Mouse (Mus musculus) midbrain, postnatal 0 days (tissue): ENCODE data around the gene Tuft1. TPM values are rescaled to one million over a fixed set of nuclear protein-coding genes. Genes with fewer than 3 reads are reported as not detected.
"Not testable (repeated sequence)": the region's sequence is repeated elsewhere in the genome, so short reads cannot be mapped to it uniquely, and the experiment has no call there.

Experiments used
- ATAC-seq: fragments of 200-750 bp; cut with Nextera tagmentation; 2 replicates; pipeline ENCODE4 v1.8.0; 2017; ENCODE audit warnings: moderate number of reproducible peaks, mild to moderate bottlenecking, moderate TSS enrichment, moderate library complexity; ENCODE audit not compliant: low FRiP score
- DNase-seq: peaks from one replicate; pipeline ENCODE4 v3.0.0-alpha.2; 2015; ENCODE audit warnings: low spot score
- H3K27ac ChIP-seq: fragments of 300-500 bp; sonication (generic); 2 replicates; pipeline ENCODE4 v1.5.1; 2014; ENCODE audit warnings: low read depth, mild to moderate bottlenecking, low read length, mixed read lengths
- H3K27me3 ChIP-seq: fragments of 300-500 bp; sonication (generic); 2 replicates; pipeline ENCODE4 v1.6.1; 2014; ENCODE audit warnings: low read length, control low read depth, mixed read lengths; ENCODE audit not compliant: insufficient read depth
- H3K36me3 ChIP-seq: fragments of 300-500 bp; sonication (generic); 2 replicates; pipeline ENCODE4 v1.6.1; 2014; ENCODE audit warnings: low read length, control low read depth, mixed read lengths; ENCODE audit not compliant: insufficient read depth
- H3K4me1 ChIP-seq: fragments of 300-500 bp; sonication (generic); 2 replicates; pipeline ENCODE4 v1.6.1; 2014; ENCODE audit warnings: mild to moderate bottlenecking, control low read depth, antibody characterized with exemption, low read length, mixed read lengths; ENCODE audit not compliant: insufficient read depth
- H3K4me2 ChIP-seq: fragments of 300-500 bp; sonication (generic); 2 replicates; pipeline ENCODE4 v1.6.1; 2014; ENCODE audit warnings: low read depth, mild to moderate bottlenecking, low read length, mixed read lengths; ENCODE audit not compliant: poor library complexity, severe bottlenecking
- H3K4me3 ChIP-seq: fragments of 300-500 bp; sonication (generic); 2 replicates; pipeline ENCODE4 v1.5.1; 2014; ENCODE audit warnings: low read depth, mild to moderate bottlenecking, low read length, moderate library complexity
- H3K9ac ChIP-seq: fragments of 300-500 bp; sonication (generic); replicated peaks from 2 replicates; pipeline ENCODE4 v1.6.1; 2014; ENCODE audit warnings: mild to moderate bottlenecking, low read length, moderate library complexity, mixed read lengths; ENCODE audit not compliant: poor library complexity, severe bottlenecking
- H3K9me3 ChIP-seq: fragments of 300-500 bp; sonication (generic); 2 replicates; pipeline ENCODE4 v1.6.1; 2016; ENCODE audit warnings: low read length, control low read depth
- CTCF ChIP-seq: IDR thresholded peaks from 2 replicates; pipeline ENCODE4 v1.5.1; 2016; ENCODE audit warnings: antibody characterized with exemption, mild to moderate bottlenecking
- WGBS: fragments of 180-500 bp; shearing (Covaris S2); extraction: QIAGEN DNeasy Blood & Tissue Kit; methylation state at CpG from one replicate; pipeline ENCODE4 v1.1.7; 2014; 5-methylcytosine and 5-hydroxymethylcytosine counted together
- polyA plus RNA-seq: library from polyadenylated mRNA; unstranded; fragments of >200 nt; fragmentation: Nextera tagmentation; extraction: Ambion mirVana; gene quantifications from 2 replicates; pipeline ENCODE4 v1.2.1, GENCODE M21; 2015
- total RNA-seq: library from RNA; depleted of rRNA; stranded (reverse); fragments of >200 nt; gene quantifications from 2 replicates; pipeline ENCODE4 v1.2.3, GENCODE M21; 2014

Tuft1 gene
- total and polyA plus RNA-seq, 2 experiments from 2014 or later: 5.9 to 11.1 TPM

DNA sequence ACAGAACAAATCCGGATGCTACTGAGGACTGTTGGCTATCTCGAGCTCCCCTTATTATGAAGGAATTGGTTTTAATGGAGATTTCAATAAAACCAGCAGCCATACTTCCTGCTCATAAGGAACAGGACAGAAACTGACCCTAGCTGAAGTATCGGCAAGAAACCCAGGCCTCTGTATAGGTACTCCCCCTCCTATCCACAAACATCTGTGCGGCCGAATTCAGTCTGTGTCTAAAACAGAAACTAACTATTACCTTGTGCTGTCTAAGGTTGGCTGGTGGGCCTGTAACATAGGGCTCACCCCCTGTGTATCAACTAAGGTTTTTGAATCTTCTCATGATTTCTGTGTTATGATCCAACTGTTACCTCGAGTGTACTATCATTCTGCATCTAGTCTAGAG lies 25.0 kb upstream of the Tuft1 start:
- Histone ChIP-seq H3K4me3 (no peak overlapping the region), H3K9ac (no peak overlapping the region), H3K27me3 (no peaks in the 10 kb centered on the region), H3K9me3 (no peaks in the 10 kb centered on the region), H3K4me2 (no peak overlapping the region), H3K4me1 (no peaks in the 10 kb centered on the region), H3K36me3 (no peaks in the 10 kb centered on the region), H3K27ac (no peak overlapping the region)
- TF ChIP-seq CTCF: no peak
- WGBS: 87% methylated on average over 6 of the region's 6 CpGs
- DNase-seq: no peak
- no peak for ATAC-seq

DNA sequence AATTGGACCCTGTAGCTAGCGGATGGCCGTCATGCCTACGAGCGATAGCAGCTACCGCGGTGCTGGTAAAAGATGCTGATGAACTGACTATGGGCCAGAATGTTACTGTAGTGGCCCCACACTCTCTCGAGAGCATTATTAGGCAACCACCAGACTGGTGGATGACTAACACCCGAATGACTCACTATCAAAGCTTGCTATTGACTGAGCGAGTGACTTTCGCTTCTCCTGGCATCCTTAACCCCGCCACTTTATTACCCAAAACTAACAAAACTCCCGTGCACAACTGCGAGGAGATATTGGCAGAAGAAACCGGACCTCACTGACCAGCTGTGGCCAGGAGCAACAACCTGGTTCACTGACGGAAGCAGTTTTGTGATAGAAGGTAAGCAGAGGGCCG lies 22.1 kb upstream of the Tuft1 start:
- Histone ChIP-seq H3K36me3 (no peaks in the 10 kb centered on the region), H3K4me3 (no peak overlapping the region), H3K27ac (no peak overlapping the region), H3K27me3 (no peaks in the 10 kb centered on the region), H3K4me2 (no peak overlapping the region), H3K4me1 (no peaks in the 10 kb centered on the region), H3K9ac (no peak overlapping the region), H3K9me3 (no peaks in the 10 kb centered on the region)
- WGBS: 93% methylated on average over 16 of the region's 16 CpGs
- no peak for TF ChIP-seq CTCF
- DNase-seq (no peak), ATAC-seq (no peak)

GRCm38 (mm10) chr3:94680032-94680431 lies 21.4 kb upstream of the Tuft1 start:
- WGBS: 93% methylated on average over 12 of the region's 12 CpGs

GRCm38 (mm10) chr3:94679351-94679841 lies 20.7 kb upstream of the Tuft1 start:
- no peak for DNase-seq
- no peak for ATAC-seq
- no peak overlapping the region for H3K4me3 ChIP-seq
- 81% methylated on average over 8 of the region's 8 CpGs for WGBS
- H3K9ac ChIP-seq: no peak overlapping the region
- H3K9me3 ChIP-seq: no peaks in the 10 kb centered on the region
- no peaks in the 10 kb centered on the region for H3K36me3 ChIP-seq
- H3K4me2 ChIP-seq: no peak overlapping the region
- H3K4me1 ChIP-seq: no peaks in the 10 kb centered on the region
- no peak overlapping the region for H3K27ac ChIP-seq
- no peaks in the 10 kb centered on the region for H3K27me3 ChIP-seq
- no peak for TF ChIP-seq CTCF

More at GRCm38 (mm10) chr3:94680032-94680431, 21.4 kb upstream of the Tuft1 start:
- not testable (repeated sequence) for H3K4me1 ChIP-seq, DNase-seq, H3K27ac ChIP-seq, ATAC-seq, H3K4me2 ChIP-seq, H3K9me3 ChIP-seq, H3K9ac ChIP-seq, H3K36me3 ChIP-seq, H3K27me3 ChIP-seq, H3K4me3 ChIP-seq

DNA sequence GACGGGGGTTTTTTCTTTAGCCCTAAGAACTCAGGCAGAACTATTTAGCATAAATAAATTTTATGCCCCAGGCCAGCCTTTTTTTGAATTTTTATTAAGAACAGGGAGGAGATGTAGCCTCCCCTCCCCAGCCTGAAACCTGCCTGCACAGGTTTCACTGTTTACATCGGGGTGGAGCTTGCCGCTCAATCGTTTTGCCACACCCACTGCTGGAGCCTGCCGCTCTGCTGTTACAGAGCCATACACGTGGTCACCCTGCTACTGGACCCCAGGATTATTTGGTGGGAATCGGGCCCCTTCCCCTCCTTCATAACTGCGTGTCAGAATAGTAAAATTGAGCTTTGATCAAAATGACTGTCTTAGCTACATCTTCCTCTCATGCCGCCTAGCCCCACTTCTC lies 16.4 kb upstream of the Tuft1 start:
- not testable (repeated sequence) for H3K4me2 ChIP-seq, ATAC-seq, H3K36me3 ChIP-seq, H3K4me1 ChIP-seq, H3K4me3 ChIP-seq, H3K27me3 ChIP-seq, H3K9ac ChIP-seq, DNase-seq, H3K9me3 ChIP-seq, H3K27ac ChIP-seq
- 87% methylated on average over 9 of the region's 9 CpGs for WGBS

DNA sequence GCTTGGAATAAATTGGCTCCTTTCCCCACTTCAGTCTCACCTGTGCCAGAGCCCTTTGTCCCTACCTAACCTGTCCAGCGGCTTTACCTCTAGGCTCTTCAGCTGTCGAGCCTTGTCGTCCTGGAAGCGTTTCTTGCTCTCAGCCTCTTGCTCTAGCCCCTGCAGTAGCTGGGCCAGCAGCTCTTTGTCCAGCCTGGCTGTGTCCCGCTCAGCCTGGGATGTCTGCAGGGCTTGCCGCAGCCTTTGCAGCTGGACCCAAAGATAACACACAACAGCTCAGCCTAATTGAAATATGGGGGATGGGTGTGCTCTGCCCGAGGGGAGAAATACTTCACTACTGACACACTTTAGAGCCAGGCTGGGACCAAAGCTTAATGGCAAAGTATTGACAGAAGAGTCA lies 7.2 kb upstream of the Tuft1 start:
- H3K9me3 ChIP-seq, H3K27me3 ChIP-seq, H3K27ac ChIP-seq, DNase-seq, H3K4me2 ChIP-seq, ATAC-seq, H3K4me1 ChIP-seq, H3K36me3 ChIP-seq, H3K9ac ChIP-seq, H3K4me3 ChIP-seq: not testable (repeated sequence)
- WGBS: 39% methylated on average over 7 of the region's 7 CpGs

DNA sequence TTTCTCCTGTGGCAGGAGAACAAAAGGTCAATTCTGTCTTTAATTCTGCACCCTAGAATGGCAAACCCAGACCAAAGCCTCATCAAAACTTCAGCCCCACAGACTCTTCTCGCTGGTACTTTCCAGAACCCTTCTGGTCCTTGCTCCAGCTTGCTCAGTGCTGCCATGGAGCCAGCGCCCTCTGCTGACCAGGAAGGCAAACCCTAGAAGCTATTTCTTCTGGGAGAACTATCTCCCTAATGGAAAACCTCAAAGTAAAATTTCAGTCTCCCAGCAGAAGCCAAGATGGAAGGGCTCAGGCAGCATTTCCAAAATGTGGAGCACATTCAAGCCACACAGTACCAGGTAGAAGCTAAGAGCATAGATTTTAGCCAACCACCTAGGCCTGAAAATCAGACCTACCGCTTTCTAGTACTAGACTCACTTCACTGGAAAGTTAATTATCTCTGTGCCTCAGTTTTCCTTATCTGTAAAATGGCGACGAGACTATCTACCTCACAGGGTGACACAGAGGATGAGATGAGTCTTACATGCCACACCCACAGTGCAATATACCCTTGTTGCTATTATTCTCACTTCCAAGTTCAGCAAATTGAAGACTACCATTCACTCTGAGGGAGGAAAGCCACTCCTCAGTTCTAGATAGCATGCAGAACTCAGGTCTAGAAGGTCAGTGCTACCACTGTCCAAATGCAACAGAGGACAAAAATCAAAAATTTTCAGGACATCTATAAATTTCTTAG lies 6.6 kb upstream of the Tuft1 start:
- not testable (repeated sequence) for ATAC-seq, H3K4me3 ChIP-seq, H3K27me3 ChIP-seq, DNase-seq, H3K4me1 ChIP-seq, H3K36me3 ChIP-seq, H3K9me3 ChIP-seq, H3K27ac ChIP-seq, H3K4me2 ChIP-seq, H3K9ac ChIP-seq
- 91% methylated on average over 3 of the region's 5 CpGs for WGBS

GRCm38 (mm10) chr3:94660841-94661240 lies 2.2 kb upstream of the Tuft1 start:
- H3K4me2 ChIP-seq, DNase-seq, H3K27me3 ChIP-seq, H3K27ac ChIP-seq, H3K36me3 ChIP-seq, H3K9ac ChIP-seq, H3K4me1 ChIP-seq, ATAC-seq, H3K9me3 ChIP-seq, H3K4me3 ChIP-seq: not testable (repeated sequence)
- WGBS: 92% methylated on average over 2 of the region's 2 CpGs
